16 mouse cellular contexts compared by ENCODE assay signal in genomic region chr12:108879138-108879537, GRCm38 (mm10).
"Had no signal": no experiment of that assay in that cellular context is flagged by ENCODE, and none has a peak within 500 bp of the region (broad histone marks: within the 10 kb centered on the region; RNA-seq: fewer than 3 reads in every experiment).

No protein-coding gene starts in this region.

- H3K4me1 ChIP-seq: neural tube, embryonic 13.5 days; neural tube, embryonic 15.5 days; stomach, embryonic 15.5 days had no signal

- H3K9ac ChIP-seq: neural tube, embryonic 13.5 days; neural tube, embryonic 15.5 days; stomach, embryonic 15.5 days had no signal

- DNase-seq: retina, postnatal 1 day; right cerebral cortex, adult 18-20 months; right cerebral cortex, postnatal 14 days; right cerebral cortex, postnatal 25 days; right cerebral cortex, postnatal 4 days; spleen, adult 18-20 months; thymus, adult 18-20 months; thymus, adult 2 months; thymus, postnatal 14 days; thymus, postnatal 25 days; thymus, postnatal 36 days; thymus, postnatal 4 days had no signal

- H3K27me3 ChIP-seq: neural tube, embryonic 13.5 days; neural tube, embryonic 15.5 days; stomach, embryonic 15.5 days had no signal

- H3K9me3 ChIP-seq: neural tube, embryonic 13.5 days; neural tube, embryonic 15.5 days; stomach, embryonic 15.5 days had no signal

- H3K4me3 ChIP-seq: neural tube, embryonic 13.5 days; neural tube, embryonic 15.5 days; stomach, embryonic 15.5 days had no signal

- H3K4me2 ChIP-seq: neural tube, embryonic 13.5 days; neural tube, embryonic 15.5 days; stomach, embryonic 15.5 days had no signal

- H3K27ac ChIP-seq: neural tube, embryonic 13.5 days; neural tube, embryonic 15.5 days; stomach, embryonic 15.5 days; stomach, postnatal 0 days had no signal
